Mouse (Mus musculus) kidney, postnatal 0 days (tissue): ENCODE data around the gene Hist2h2bb. TPM values are rescaled to one million over a fixed set of nuclear protein-coding genes. Genes with fewer than 3 reads are reported as not detected.

Experiments used
- ATAC-seq: fragments of 200-750 bp; cut with Nextera tagmentation; replicated peaks from 2 replicates; pipeline ENCODE4 v1.8.0; 2017; ENCODE audit warnings: low read depth, moderate number of reproducible peaks, moderate TSS enrichment, moderate library complexity; ENCODE audit not compliant: low FRiP score
- DNase-seq: peaks from one replicate; pipeline ENCODE4 v3.0.0-alpha.2; 2016; ENCODE audit warnings: low spot score
- H3K27ac ChIP-seq: fragments of 300-500 bp; sonication (generic); 2 replicates; pipeline ENCODE4 v1.5.1; 2014; ENCODE audit warnings: mild to moderate bottlenecking
- H3K27me3 ChIP-seq: fragments of 300-500 bp; sonication (generic); 2 replicates; pipeline ENCODE4 v1.6.1; 2014; ENCODE audit warnings: low read length, mixed read lengths; ENCODE audit not compliant: insufficient read depth
- H3K36me3 ChIP-seq: fragments of 300-500 bp; sonication (generic); 2 replicates; pipeline ENCODE4 v1.6.1; 2014; ENCODE audit warnings: low read length, mixed read lengths; ENCODE audit not compliant: insufficient read depth
- H3K4me1 ChIP-seq: fragments of 300-500 bp; sonication (generic); replicated peaks from 2 replicates; pipeline ENCODE4 v1.6.1; 2014; ENCODE audit warnings: antibody characterized with exemption, low read length, mixed read lengths; ENCODE audit not compliant: insufficient read depth
- H3K4me2 ChIP-seq: fragments of 300-500 bp; sonication (generic); 2 replicates; pipeline ENCODE4 v1.6.1; 2014; ENCODE audit warnings: mild to moderate bottlenecking, low read length, moderate library complexity, mixed read lengths
- H3K4me3 ChIP-seq: fragments of 300-500 bp; sonication (generic); replicated peaks from 2 replicates; pipeline ENCODE4 v1.5.1; 2014; ENCODE audit warnings: low read depth, low read length
- H3K9ac ChIP-seq: fragments of 300-500 bp; sonication (generic); 2 replicates; pipeline ENCODE4 v1.6.1; 2014; ENCODE audit warnings: low read depth, low read length
- H3K9me3 ChIP-seq: fragments of 300-500 bp; sonication (generic); replicated peaks from 2 replicates; pipeline ENCODE4 v1.6.1; 2016; ENCODE audit warnings: low read length, inconsistent platforms, mixed read lengths
- CTCF ChIP-seq: IDR thresholded peaks from 2 replicates; pipeline ENCODE4 v1.5.1; 2016; ENCODE audit warnings: antibody characterized with exemption, low read depth, mild to moderate bottlenecking, moderate library complexity
- WGBS: fragments of 180-500 bp; shearing (Covaris S2); extraction: QIAGEN DNeasy Blood & Tissue Kit; methylation state at CpG from one replicate; pipeline ENCODE4 v1.1.7; 2014; 5-methylcytosine and 5-hydroxymethylcytosine counted together
- microRNA-seq: library from miRNA; unstranded; fragments of <30 nt; microRNA quantifications from one replicate; pipeline ENCODE4, GENCODE M21; 2016
- polyA plus RNA-seq: library from polyadenylated mRNA; unstranded; fragments of >200 nt; fragmentation: Nextera tagmentation; extraction: Ambion mirVana; gene quantifications from 2 replicates; pipeline ENCODE4 v1.2.1, GENCODE M21; 2015

Hist2h2bb gene
- polyA plus RNA-seq, 1 experiment from 2014 or later, result 4.9 TPM

DNA sequence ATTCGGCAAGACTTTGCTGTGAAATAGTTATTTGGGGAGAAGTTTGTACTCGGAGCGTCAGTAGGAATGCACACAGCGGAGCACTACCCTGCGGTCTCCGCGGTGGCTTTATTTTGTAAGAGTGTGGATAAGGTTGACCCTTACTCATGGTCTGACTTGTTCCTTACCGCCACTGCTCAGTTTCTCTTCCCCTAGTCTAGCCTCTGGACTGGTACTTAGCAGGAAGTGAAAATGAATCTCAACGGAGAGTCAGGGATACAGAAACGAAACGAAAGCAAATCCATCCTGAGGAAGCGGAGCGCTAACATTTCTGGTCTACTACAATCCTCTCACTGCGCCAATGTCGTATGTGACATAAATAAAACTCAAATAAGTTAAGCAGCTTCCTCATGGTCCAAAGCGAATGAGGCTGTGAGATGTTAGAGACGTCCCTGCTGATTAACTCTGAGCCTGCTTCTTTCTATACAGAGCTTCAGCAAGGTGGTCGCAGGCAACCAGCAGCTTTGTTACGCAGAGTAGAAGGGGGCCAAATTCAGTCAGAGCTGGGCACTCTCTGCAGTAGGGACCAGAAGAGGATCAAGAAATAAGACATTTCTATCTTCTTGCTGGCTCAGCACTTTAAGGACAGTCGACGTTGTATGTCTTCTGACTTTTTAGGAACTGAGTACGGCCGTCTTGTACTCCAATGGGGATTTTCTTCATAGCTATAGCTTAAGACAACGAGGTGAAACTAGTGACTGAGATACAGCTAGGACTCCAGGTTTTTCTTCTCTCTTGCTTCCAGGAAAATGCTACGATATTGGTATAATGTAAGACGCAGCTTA is 31.4 kb downstream of the Hist2h2bb start:
- Histone ChIP-seq H3K36me3 (no peaks in the 10 kb centered on the region), H3K9ac (no peak overlapping the region), H3K27me3 (no peaks in the 10 kb centered on the region), H3K4me1 (no peaks in the 10 kb centered on the region), H3K27ac (no peak overlapping the region), H3K4me2 (peak overlapping the region; percentile 44), H3K4me3 (peak overlapping the region; percentile 14; the same call in 1 of the 2 replicates), H3K9me3 (no peaks in the 10 kb centered on the region)
- no peak for ATAC-seq
- no peak for DNase-seq
- 69% methylated on average over 26 of the region's 26 CpGs for WGBS
- TF ChIP-seq CTCF, result no peak

- ATAC-seq, result no peak
Observed at GRCm38 (mm10) chr3:96302076-96302475, 32.5 kb downstream of the Hist2h2bb start.

DNA sequence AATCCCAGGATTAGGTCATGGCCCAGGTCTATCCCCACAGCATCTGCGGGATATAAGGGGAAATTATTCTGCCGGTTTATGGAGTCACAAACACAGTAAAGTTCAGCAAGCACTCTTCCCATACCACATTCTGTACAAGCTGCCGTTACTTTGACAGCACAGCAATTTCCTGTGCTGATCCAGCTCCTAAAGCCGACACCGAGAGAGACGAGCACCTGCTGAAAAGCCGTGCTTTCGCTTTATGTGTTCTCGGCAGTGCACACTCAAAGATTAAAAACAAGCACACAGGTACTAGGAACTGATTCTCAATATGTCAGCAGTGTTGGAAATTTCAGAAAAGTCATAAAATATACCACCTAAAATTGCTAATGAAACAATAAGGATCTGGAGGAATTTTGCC is 37.0 kb downstream of the Hist2h2bb start:
- no peak overlapping the region for H3K9ac ChIP-seq

More at GRCm38 (mm10) chr3:96302076-96302475, 32.5 kb downstream of the Hist2h2bb start:
- no peak overlapping the region for H3K4me3 ChIP-seq
- no peak overlapping the region for H3K9ac ChIP-seq
- no peak overlapping the region for H3K27ac ChIP-seq
- WGBS, result 83% methylated on average over 5 of the region's 5 CpGs
- DNase-seq, result no peak
- TF ChIP-seq CTCF, result no peak
- no peak overlapping the region for H3K4me2 ChIP-seq
- H3K36me3 ChIP-seq, result no peaks in the 10 kb centered on the region
- H3K9me3 ChIP-seq, result no peaks in the 10 kb centered on the region
- no peaks in the 10 kb centered on the region for H3K4me1 ChIP-seq
- H3K27me3 ChIP-seq, result no peaks in the 10 kb centered on the region

GRCm38 (mm10) chr3:96309441-96309840 is 39.9 kb downstream of the Hist2h2bb start:
- no peaks in the 10 kb centered on the region for H3K27me3 ChIP-seq
- no peak for TF ChIP-seq CTCF
- no peak overlapping the region for H3K9ac ChIP-seq
- WGBS, result 47% methylated on average over 3 of the region's 3 CpGs
- H3K27ac ChIP-seq, result no peak overlapping the region
- no peak overlapping the region for H3K4me3 ChIP-seq
- DNase-seq, result no peak
- ATAC-seq, result no peak
- no peaks in the 10 kb centered on the region for H3K4me1 ChIP-seq
- H3K9me3 ChIP-seq, result no peaks in the 10 kb centered on the region
- no peaks in the 10 kb centered on the region for H3K36me3 ChIP-seq
- H3K4me2 ChIP-seq, result no peak overlapping the region

More for the DNA sequence above, 37.0 kb downstream of the Hist2h2bb start:
- H3K4me1 ChIP-seq, result no peaks in the 10 kb centered on the region
- H3K27ac ChIP-seq, result no peak overlapping the region
- no peaks in the 10 kb centered on the region for H3K9me3 ChIP-seq
- ATAC-seq (no peak), DNase-seq (no peak)
- no peak overlapping the region for H3K4me2 ChIP-seq
- no peak overlapping the region for H3K4me3 ChIP-seq
- H3K36me3 ChIP-seq, result no peaks in the 10 kb centered on the region
- no peaks in the 10 kb centered on the region for H3K27me3 ChIP-seq
- 46% methylated on average over 9 of the region's 9 CpGs for WGBS
- no peak for TF ChIP-seq CTCF

DNA sequence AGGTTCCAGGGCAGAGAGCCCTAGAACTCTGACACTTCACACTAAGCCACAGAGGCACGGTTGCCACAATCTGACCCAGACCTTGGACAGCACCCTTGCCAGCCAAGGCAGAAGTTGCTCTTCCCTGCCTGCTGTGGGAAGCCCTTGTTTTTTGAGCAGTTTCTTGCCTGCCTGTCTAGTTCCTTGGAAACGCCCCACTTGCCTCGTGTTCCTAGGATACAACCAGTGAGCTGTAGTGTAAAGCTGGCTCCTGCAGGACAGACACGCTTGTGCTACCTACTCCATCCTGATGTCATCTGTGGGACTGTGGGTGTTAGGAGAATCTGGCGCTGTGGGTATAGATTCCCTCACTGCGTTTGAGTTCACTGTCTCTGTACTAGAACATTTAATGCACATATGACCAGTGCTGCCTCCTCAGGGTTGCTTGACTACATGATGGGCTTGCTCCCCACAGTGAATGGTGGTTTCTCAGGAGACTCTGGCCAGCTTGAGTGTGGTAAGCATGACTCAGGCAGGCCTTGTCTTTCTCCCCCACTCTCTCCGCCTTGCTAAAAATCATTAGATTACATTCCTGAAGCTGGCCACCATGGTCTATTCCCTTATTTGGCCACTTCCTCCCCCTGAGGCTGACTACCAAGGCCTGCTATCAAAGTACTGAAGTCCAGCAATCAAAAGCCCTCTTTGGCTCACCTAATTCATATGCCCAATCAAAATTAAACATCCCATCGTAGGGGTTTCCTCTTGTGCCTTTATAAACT is 43.0 kb downstream of the Hist2h2bb start:
- Histone ChIP-seq H3K9ac (no peak overlapping the region), H3K4me3 (no peak overlapping the region), H3K4me1 (no peaks in the 10 kb centered on the region), H3K27me3 (no peaks in the 10 kb centered on the region), H3K36me3 (no peaks in the 10 kb centered on the region), H3K9me3 (no peaks in the 10 kb centered on the region), H3K4me2 (no peak overlapping the region), H3K27ac (no peak overlapping the region)
- no peak for TF ChIP-seq CTCF
- no peak for DNase-seq
- 55% methylated on average over 8 of the region's 8 CpGs for WGBS
- ATAC-seq, result no peak

Small RNA genes within 50 kb of the gene (microRNA-seq; reads per million reads assigned to microRNA genes)
- gene Gm44492 (not detected), gene Gm47311 (not detected), gene Gm47313 (not detected)

Other genes starting within 250 kb of the Hist2h2bb start
- 38.1 and 41.9 TPM in 2 replicates for gene Vps45, start 211.3 kb upstream of the Hist2h2bb start, polyA plus RNA-seq
- gene Otud7b, start 165.2 kb upstream of the Hist2h2bb start, polyA plus RNA-seq, result 20.7 and 21.8 TPM in 2 replicates
- 27.1 and 35.0 TPM in 2 replicates for gene Mtmr11, start 107.7 kb upstream of the Hist2h2bb start, polyA plus RNA-seq
- 128 and 138 TPM in 2 replicates for gene Sf3b4, start 97.4 kb upstream of the Hist2h2bb start, polyA plus RNA-seq
- 9.4 and 12.2 TPM in 2 replicates for gene Sv2a, start 88.6 kb upstream of the Hist2h2bb start, polyA plus RNA-seq
- gene Bola1, start 50.0 kb upstream of the Hist2h2bb start, polyA plus RNA-seq, result 66.4 and 70.5 TPM in 2 replicates
- gene Hist2h2ab, start 49.9 kb upstream of the Hist2h2bb start, polyA plus RNA-seq, result not detected in 2 replicates
- gene Hist2h2ac, start 48.9 kb upstream of the Hist2h2bb start, polyA plus RNA-seq, result 7.5 and 8.5 TPM in 2 replicates
- 8.7 and 8.9 TPM in 2 replicates for gene Hist2h2be, start 48.6 kb upstream of the Hist2h2bb start, polyA plus RNA-seq
- gene Hist2h3c2, start 30.6 kb upstream of the Hist2h2bb start, polyA plus RNA-seq, result 2.1 and 2.3 TPM in 2 replicates
- 86.7 and 107 TPM in 2 replicates for gene Hist2h2aa2, start 29.5 kb upstream of the Hist2h2bb start, polyA plus RNA-seq
- 30.9 and 33.5 TPM in 2 replicates for gene Hist2h2aa1, start 24.3 kb upstream of the Hist2h2bb start, polyA plus RNA-seq
- gene Hist2h3c1, start 23.1 kb upstream of the Hist2h2bb start, polyA plus RNA-seq, result 0.62 and 1.0 TPM in 2 replicates
- gene Hist2h4, start 6.4 kb upstream of the Hist2h2bb start, polyA plus RNA-seq, result 9.6 and 9.9 TPM in 2 replicates
- 34.6 and 36.5 TPM in 2 replicates for gene Hist2h3b, start 1.1 kb upstream of the Hist2h2bb start, polyA plus RNA-seq
- gene Fcgr1, start 24.2 kb downstream of the Hist2h2bb start, polyA plus RNA-seq, result 2.0 and 2.5 TPM in 2 replicates
- 0.40 and 0.51 TPM in 2 replicates for gene BC107364, start 182.6 kb downstream of the Hist2h2bb start, polyA plus RNA-seq